Mouse (Mus musculus) forebrain, postnatal 0 days (tissue): ENCODE data around the gene Hdac6. TPM values are rescaled to one million over a fixed set of nuclear protein-coding genes. Genes with fewer than 3 reads are reported as not detected.

Experiments
- ATAC-seq: fragments of 200-750 bp; cut with Nextera tagmentation; 2 replicates; pipeline ENCODE4 v1.8.0; 2017; ENCODE audit warnings: mild to moderate bottlenecking, moderate library complexity
- DNase-seq: peaks from one replicate; pipeline ENCODE4 v3.0.0-alpha.2; 2015
- H3K27ac ChIP-seq: fragments of 300-500 bp; sonication (generic); 2 replicates; pipeline ENCODE4 v1.5.1; 2014; ENCODE audit warnings: low read depth, mild to moderate bottlenecking, antibody characterized with exemption, low read length, moderate library complexity, mixed read lengths
- H3K27me3 ChIP-seq: fragments of 300-500 bp; sonication (generic); 2 replicates; pipeline ENCODE4 v1.6.1; 2014; ENCODE audit warnings: mild to moderate bottlenecking, low read length, mixed read lengths; ENCODE audit not compliant: insufficient read depth
- H3K36me3 ChIP-seq: fragments of 300-500 bp; sonication (generic); 2 replicates; pipeline ENCODE4 v1.6.1; 2014; ENCODE audit warnings: mild to moderate bottlenecking, moderate library complexity; ENCODE audit not compliant: insufficient read depth
- H3K4me1 ChIP-seq: fragments of 300-500 bp; sonication (generic); 2 replicates; pipeline ENCODE4 v1.6.1; 2014; ENCODE audit warnings: antibody characterized with exemption; ENCODE audit not compliant: insufficient read depth
- H3K4me2 ChIP-seq: fragments of 300-500 bp; sonication (generic); 2 replicates; pipeline ENCODE4 v1.6.1; 2014; ENCODE audit warnings: low read depth, mild to moderate bottlenecking, moderate library complexity
- H3K4me3 ChIP-seq: fragments of 300-500 bp; sonication (generic); 2 replicates; pipeline ENCODE4 v1.5.1; 2014; ENCODE audit warnings: low read depth, low read length, mixed read lengths
- H3K9ac ChIP-seq: fragments of 300-500 bp; sonication (generic); 2 replicates; pipeline ENCODE4 v1.6.1; 2014; ENCODE audit warnings: mild to moderate bottlenecking
- H3K9me3 ChIP-seq: fragments of 300-500 bp; sonication (generic); 2 replicates; pipeline ENCODE4 v1.6.1; 2016; ENCODE audit warnings: low read length
- CTCF ChIP-seq: sonication (generic); IDR thresholded peaks from 2 replicates; pipeline ENCODE4 v1.5.1; 2016; ENCODE audit warnings: antibody characterized with exemption, control low read depth, low read depth
- WGBS: fragments of 180-500 bp; shearing (Covaris S2); extraction: QIAGEN DNeasy Blood & Tissue Kit; methylation state at CpG from one replicate; pipeline ENCODE4 v1.1.7; 2014; 5-methylcytosine and 5-hydroxymethylcytosine counted together
- polyA plus RNA-seq: library from polyadenylated mRNA; unstranded; fragments of >200 nt; fragmentation: Nextera tagmentation; extraction: Ambion mirVana; gene quantifications from 2 replicates; pipeline ENCODE4 v1.2.1, GENCODE M21; 2015
- total RNA-seq: library from RNA; depleted of rRNA; stranded (reverse); fragments of >200 nt; gene quantifications from 2 replicates; pipeline ENCODE4 v1.2.3, GENCODE M21; 2014

Gene Hdac6
- total and polyA plus RNA-seq, 2 experiments from 2014 or later, result 51.8 to 87.3 TPM

GRCm38 (mm10) chrX:7945618-7946017 lies 2.1 kb downstream of the Hdac6 start:
- Histone ChIP-seq H3K36me3 (no peaks in the 10 kb centered on the region), H3K4me1 (no peaks in the 10 kb centered on the region), H3K27me3 (no peaks in the 10 kb centered on the region), H3K9me3 (no peaks in the 10 kb centered on the region), H3K27ac (no peak overlapping the region), H3K9ac (no peak overlapping the region), H3K4me3 (no peak overlapping the region), H3K4me2 (no peak overlapping the region)
- no peak for TF ChIP-seq CTCF
- DNase-seq (no peak), ATAC-seq (no peak)
- WGBS, result 81% methylated on average over 8 of the region's 8 CpGs

- no peak for ATAC-seq
- H3K27ac ChIP-seq, result no peak overlapping the region
- H3K4me1 ChIP-seq, result no peaks in the 10 kb centered on the region
- no peak for TF ChIP-seq CTCF
- 93% methylated on average over 6 of the region's 6 CpGs for WGBS
- H3K9me3 ChIP-seq, result no peaks in the 10 kb centered on the region
- no peaks in the 10 kb centered on the region for H3K36me3 ChIP-seq
- H3K4me2 ChIP-seq, result no peak overlapping the region
- no peak overlapping the region for H3K4me3 ChIP-seq
- no peaks in the 10 kb centered on the region for H3K27me3 ChIP-seq
- no peak overlapping the region for H3K9ac ChIP-seq
- no peak for DNase-seq
Measured at GRCm38 (mm10) chrX:7937667-7938066, 10.0 kb downstream of the Hdac6 start.

- Histone ChIP-seq H3K27me3 (no peaks in the 10 kb centered on the region), H3K4me3 (no peak overlapping the region), H3K9me3 (no peaks in the 10 kb centered on the region), H3K27ac (no peak overlapping the region), H3K9ac (no peak overlapping the region), H3K4me1 (no peaks in the 10 kb centered on the region), H3K4me2 (no peak overlapping the region), H3K36me3 (no peaks in the 10 kb centered on the region)
- no peak for TF ChIP-seq CTCF
- no peak for DNase-seq
- ATAC-seq, result no peak
- 58% methylated on average over 11 of the region's 11 CpGs for WGBS
Measured at GRCm38 (mm10) chrX:7936874-7937273, 10.8 kb downstream of the Hdac6 start.

- Histone ChIP-seq H3K4me3 (no peak within 1 kb of the TSS), H3K9me3 (no peaks in the 10 kb centered on the region), H3K27ac (no peak within 1 kb of the TSS), H3K36me3 (peaks cover 13% of the 10 kb centered on the region), H3K9ac (no peak within 1 kb of the TSS), H3K27me3 (no peaks in the 10 kb centered on the region; the same call in 1 of the 2 replicates), H3K4me1 (no peaks in the 10 kb centered on the region), H3K4me2 (no peak within 1 kb of the TSS)
- no peak for TF ChIP-seq CTCF
- no peak for DNase-seq
- ATAC-seq, result no peak
- 25% methylated on average over 19 of the region's 19 CpGs for WGBS
Measured at GRCm38 (mm10) chrX:7928270-7928790, 19.4 kb downstream of the Hdac6 start, which contains the start of gene Eras. TSS of gene Eras (minus strand) at chrX:7928607.

- WGBS, result 35% methylated on average over 10 of the region's 10 CpGs
- H3K4me1 ChIP-seq, result no peaks in the 10 kb centered on the region
- no peak for ATAC-seq
Measured at GRCm38 (mm10) chrX:7927116-7927515, 20.6 kb downstream of the Hdac6 start.

GRCm38 (mm10) chrX:7926266-7926665 lies 21.4 kb downstream of the Hdac6 start:
- DNase-seq (no peak), ATAC-seq (no peak)
- Histone ChIP-seq H3K36me3 (peaks cover 9% of the 10 kb centered on the region), H3K9ac (no peak overlapping the region), H3K4me3 (no peak overlapping the region), H3K4me1 (no peaks in the 10 kb centered on the region), H3K27ac (no peak overlapping the region), H3K9me3 (no peaks in the 10 kb centered on the region), H3K27me3 (no peaks in the 10 kb centered on the region; the same call in 1 of the 2 replicates), H3K4me2 (no peak overlapping the region)
- no peak for TF ChIP-seq CTCF
- 76% methylated on average over 6 of the region's 6 CpGs for WGBS

More at GRCm38 (mm10) chrX:7927116-7927515, 20.6 kb downstream of the Hdac6 start:
- H3K36me3 ChIP-seq, result peaks cover 13% of the 10 kb centered on the region
- no peaks in the 10 kb centered on the region; the same call in 1 of the 2 replicates for H3K27me3 ChIP-seq
- no peaks in the 10 kb centered on the region for H3K9me3 ChIP-seq
- no peak overlapping the region for H3K27ac ChIP-seq
- no peak overlapping the region for H3K4me3 ChIP-seq
- no peak overlapping the region for H3K9ac ChIP-seq
- H3K4me2 ChIP-seq, result no peak overlapping the region
- DNase-seq, result no peak
- no peak for TF ChIP-seq CTCF

- no peak overlapping the region; the same call in 1 of the 2 replicates for H3K27ac ChIP-seq
- no peaks in the 10 kb centered on the region for H3K36me3 ChIP-seq
- H3K9me3 ChIP-seq, result no peaks in the 10 kb centered on the region
- 35% methylated on average over 48 of the region's 48 CpGs for WGBS
- no peaks in the 10 kb centered on the region for H3K4me1 ChIP-seq
- peak overlapping the region; percentile 62 for H3K9ac ChIP-seq
- H3K27me3 ChIP-seq, result no peaks in the 10 kb centered on the region
- H3K4me3 ChIP-seq, result peak overlapping the region; percentile 47
- no peak for TF ChIP-seq CTCF
- DNase-seq (peak; percentile 9), ATAC-seq (no peak)
- H3K4me2 ChIP-seq, result peak overlapping the region; percentile 57
Measured at GRCm38 (mm10) chrX:7922032-7922431, 25.7 kb downstream of the Hdac6 start.
